10 mouse cellular contexts compared by ENCODE assay signal in the genomic region with DNA sequence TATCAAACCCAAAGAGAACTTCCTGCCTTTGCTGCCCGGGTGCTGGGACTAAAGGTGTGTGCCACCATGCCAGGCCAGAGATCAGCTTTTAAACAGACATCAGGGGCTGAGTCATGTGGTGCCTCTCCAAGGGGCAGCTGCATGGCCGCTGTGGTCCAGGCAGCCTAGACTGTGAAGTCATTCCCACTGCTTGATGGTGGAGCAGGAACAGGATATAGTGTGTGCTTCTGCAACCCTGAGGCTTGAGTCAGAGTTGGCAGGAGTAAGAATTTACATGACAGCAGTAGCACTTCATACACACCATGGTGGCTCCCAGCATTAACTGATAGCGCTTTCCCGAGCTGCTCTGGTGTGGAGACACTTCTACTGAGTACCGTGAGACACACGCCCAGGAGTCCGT.
DNase-seq lines count a peak whose midpoint lies in the region; ATAC-seq lines count a peak whose summit lies in the region.
"Had no signal": no experiment of that assay in that cellular context is flagged by ENCODE, and none has a peak within 500 bp of the region (broad histone marks: within the 10 kb centered on the region; RNA-seq: fewer than 3 reads in every experiment).

No protein-coding gene starts in this region.

- peaks cover 68% of the 10 kb centered on the region for H3K4me1 ChIP-seq in heart, embryonic 16.5 days (ENCODE audit: control insufficient read depth, insufficient read depth, low read length)
- H3K4me1 ChIP-seq in limb, embryonic 15.5 days: peaks cover 65% of the 10 kb centered on the region
- peaks cover 8% of the 10 kb centered on the region; the same call in 1 of the 2 replicates for H3K4me1 ChIP-seq in midbrain, embryonic 14.5 days (ENCODE audit: control insufficient read depth, insufficient read depth, low read length)

- H3K9ac ChIP-seq in heart, embryonic 16.5 days (ENCODE audit: low read length): peak overlapping the region; percentile 5; the same call in 1 of the 2 replicates
- H3K9ac ChIP-seq in limb, embryonic 15.5 days: no peak overlapping the region
- H3K9ac ChIP-seq in midbrain, embryonic 14.5 days (replicated peaks; ENCODE audit: low read length): no peak overlapping the region
- H3K9ac ChIP-seq: neural tube, embryonic 12.5 days had no signal

- peaks cover under 1% of the 10 kb centered on the region; the same call in 1 of the 2 replicates for H3K36me3 ChIP-seq in heart, embryonic 16.5 days (ENCODE audit: control insufficient read depth, insufficient read depth)
- peaks cover 52% of the 10 kb centered on the region for H3K36me3 ChIP-seq in limb, embryonic 15.5 days
- peaks cover 22% of the 10 kb centered on the region for H3K36me3 ChIP-seq in midbrain, embryonic 14.5 days (ENCODE audit: control insufficient read depth, insufficient read depth, low read length)

- H3K27ac ChIP-seq in heart, embryonic 16.5 days (ENCODE audit: low read length): peak overlapping the region; percentile 61
- peak overlapping the region; percentile 71 for H3K27ac ChIP-seq in limb, embryonic 15.5 days
- no peak overlapping the region for H3K27ac ChIP-seq in midbrain, embryonic 14.5 days (replicated peaks; ENCODE audit: low read depth, low read length)
- H3K27ac ChIP-seq: neural tube, embryonic 12.5 days had no signal

- DNase-seq in heart, adult 18-20 months: no peak
- DNase-seq in 3134 (ENCODE audit: extremely low read depth, insufficient read length, low spot score): peak; percentile 77
- no peak for DNase-seq in frontal cortex, adult 2 months (ENCODE audit: extremely low spot score in 1 of 2, low spot score in 1 of 2)
- no peak for DNase-seq in midbrain, embryonic 14.5 days
- DNase-seq: gastrocnemius, postnatal 10 days; thymus, postnatal 4 days had no signal

- no peaks in the 10 kb centered on the region for H3K27me3 ChIP-seq in heart, embryonic 16.5 days (ENCODE audit: control insufficient read depth, insufficient read depth, low read length)
- no peaks in the 10 kb centered on the region for H3K27me3 ChIP-seq in limb, embryonic 15.5 days
- H3K27me3 ChIP-seq in midbrain, embryonic 14.5 days (ENCODE audit: control insufficient read depth, insufficient read depth, low read length): no peaks in the 10 kb centered on the region
- H3K27me3 ChIP-seq: neural tube, embryonic 12.5 days had no signal

- no peak overlapping the region for H3K4me2 ChIP-seq in heart, embryonic 16.5 days (ENCODE audit: low read depth, low read length)
- H3K4me2 ChIP-seq in limb, embryonic 15.5 days: no peak overlapping the region
- no peak overlapping the region for H3K4me2 ChIP-seq in midbrain, embryonic 14.5 days (ENCODE audit: low read length)
- H3K4me2 ChIP-seq: neural tube, embryonic 12.5 days had no signal

- no peaks in the 10 kb centered on the region for H3K9me3 ChIP-seq in heart, embryonic 16.5 days (replicated peaks; ENCODE audit: control insufficient read depth, low read length)
- H3K9me3 ChIP-seq in limb, embryonic 15.5 days: no peaks in the 10 kb centered on the region
- H3K9me3 ChIP-seq in midbrain, embryonic 14.5 days (ENCODE audit: control insufficient read depth, low read length): no peaks in the 10 kb centered on the region
- H3K9me3 ChIP-seq: neural tube, embryonic 12.5 days had no signal

- no peak overlapping the region for H3K4me3 ChIP-seq in heart, embryonic 16.5 days (ENCODE audit: low read length)
- no peak overlapping the region for H3K4me3 ChIP-seq in limb, embryonic 15.5 days
- H3K4me3 ChIP-seq in midbrain, embryonic 14.5 days (replicated peaks; ENCODE audit: low read depth, low read length): no peak overlapping the region
- H3K4me3 ChIP-seq: neural tube, embryonic 12.5 days had no signal

- ATAC-seq in heart, embryonic 16.5 days (replicated peaks; ENCODE audit: extremely low read depth, insufficient read depth, low FRiP score): 0 out of 2 replicates have a peak, but pooled peaks have one; percentile 11
- peak; percentile 26 for ATAC-seq in CD4-positive, CD25-positive, alpha-beta regulatory T cell, adult 4 months
- no peak for ATAC-seq in limb, embryonic 15.5 days (ENCODE audit: insufficient number of reproducible peaks, low FRiP score, low TSS enrichment, low read depth)
- ATAC-seq in midbrain, embryonic 14.5 days (ENCODE audit: low FRiP score, low TSS enrichment): no peak

- WGBS in heart, embryonic 16.5 days: 44% methylated on average over 7 of the region's 7 CpGs
- 73% methylated on average over 7 of the region's 7 CpGs for WGBS in limb, embryonic 15.5 days
- 91% methylated on average over 7 of the region's 7 CpGs for WGBS in midbrain, embryonic 14.5 days

Comparison
In these comparisons a context has a peak if more than half of its experiments do, and no peak if none do; other contexts are left out.
1. ATAC-seq: peak in heart, embryonic 16.5 days (single experiment) and CD4-positive, CD25-positive, alpha-beta regulatory T cell, adult 4 months (single experiment); none in limb, embryonic 15.5 days (single experiment) and midbrain, embryonic 14.5 days (single experiment).